Mouse (Mus musculus) hindbrain, embryonic 10.5 days (tissue): ENCODE measurements around the gene Bcar3. TPM values are rescaled to one million over a fixed set of nuclear protein-coding genes. Genes with fewer than 3 reads are reported as not detected.

Experiments used
- DNase-seq: peaks from one replicate; pipeline ENCODE4 v3.0.0-alpha.2; 2017; ENCODE audit warnings: low spot score
- H3K27ac ChIP-seq: fragments of 300-500 bp; sonication (generic); 2 replicates; pipeline ENCODE4 v1.5.1; 2016; ENCODE audit warnings: mild to moderate bottlenecking, moderate library complexity
- H3K27me3 ChIP-seq: fragments of 300-500 bp; sonication (generic); 2 replicates; pipeline ENCODE4 v1.6.1; 2016; ENCODE audit warnings: mild to moderate bottlenecking; ENCODE audit not compliant: poor library complexity, insufficient read depth, severe bottlenecking
- H3K36me3 ChIP-seq: fragments of 300-500 bp; sonication (generic); 2 replicates; pipeline ENCODE4 v1.6.1; 2016; ENCODE audit warnings: mild to moderate bottlenecking, moderate library complexity
- H3K4me1 ChIP-seq: fragments of 300-500 bp; sonication (generic); replicated peaks from 2 replicates; pipeline ENCODE4 v1.6.1; 2016; ENCODE audit warnings: mild to moderate bottlenecking
- H3K4me3 ChIP-seq: fragments of 300-500 bp; sonication (generic); 2 replicates; pipeline ENCODE4 v1.5.1; 2016; ENCODE audit warnings: mild to moderate bottlenecking, moderate library complexity
- H3K9me3 ChIP-seq: fragments of 300-500 bp; sonication (generic); 2 replicates; pipeline ENCODE4 v1.6.1; 2016; ENCODE audit warnings: mild to moderate bottlenecking, moderate library complexity
- WGBS: fragments of 180-500 bp; shearing (Covaris S2); methylation state at CpG from one replicate; pipeline ENCODE4 v1.1.7; 2016; 5-methylcytosine and 5-hydroxymethylcytosine counted together
- polyA plus RNA-seq: library from polyadenylated mRNA; unstranded; fragments of >200 nt; fragmentation: Nextera tagmentation; extraction: Ambion mirVana; gene quantifications from 2 replicates; pipeline ENCODE4 v1.2.1, GENCODE M21; 2016

The Bcar3 gene
- polyA plus RNA-seq, 1 experiment from 2014 or later = 10.5 TPM

DNA sequence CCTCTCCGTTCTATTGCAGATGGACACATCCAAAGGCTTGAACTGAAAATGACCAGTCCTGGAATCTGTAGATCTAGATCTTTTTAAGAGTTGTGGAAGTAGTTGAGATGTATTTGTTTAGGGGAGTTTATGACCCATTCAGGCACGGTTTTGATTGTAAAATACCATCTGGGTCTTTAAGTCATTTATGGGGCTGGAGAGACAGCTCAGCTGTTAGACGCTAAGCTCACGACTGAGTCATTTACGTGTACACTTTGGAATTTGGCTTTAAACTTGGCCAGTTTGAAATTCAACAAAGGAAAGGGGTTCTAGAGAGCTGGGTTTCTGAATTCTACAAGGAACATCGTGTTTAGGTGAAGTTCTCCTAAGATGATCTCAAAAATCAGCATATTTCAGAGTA lies 200.8 kb downstream of the Bcar3 start:
- Histone ChIP-seq H3K4me3 (no peak overlapping the region), H3K36me3 (no peaks in the 10 kb centered on the region), H3K27ac (no peak overlapping the region), H3K9me3 (no peaks in the 10 kb centered on the region), H3K4me1 (peaks cover 27% of the 10 kb centered on the region), H3K27me3 (no peaks in the 10 kb centered on the region)
- 92% methylated on average over 6 of the region's 6 CpGs for WGBS
- no peak for DNase-seq

DNA sequence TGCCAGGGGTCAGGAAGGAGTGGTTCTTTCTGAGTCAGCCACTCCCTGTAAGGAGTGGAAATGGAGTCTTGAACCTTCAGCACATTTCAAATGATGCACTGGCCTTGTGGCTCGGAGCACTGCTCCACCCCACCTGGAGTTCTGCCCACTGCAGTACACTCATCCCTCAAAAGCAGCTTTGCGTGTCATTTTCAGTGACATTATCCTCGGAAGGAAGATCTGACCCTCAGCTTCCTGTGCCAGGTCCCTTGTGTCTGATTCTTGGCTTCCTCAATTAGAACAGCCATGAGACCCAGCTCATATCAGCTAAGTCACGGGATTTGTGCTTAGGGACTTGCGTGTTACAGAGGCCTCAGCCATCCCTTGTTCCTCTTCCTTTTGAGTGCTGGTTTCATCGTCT lies 203.9 kb downstream of the Bcar3 start:
- Histone ChIP-seq H3K9me3 (no peaks in the 10 kb centered on the region), H3K27ac (no peak overlapping the region), H3K4me1 (peaks cover 28% of the 10 kb centered on the region), H3K27me3 (no peaks in the 10 kb centered on the region), H3K36me3 (no peaks in the 10 kb centered on the region), H3K4me3 (no peak overlapping the region)
- 88% methylated on average over 6 of the region's 6 CpGs for WGBS
- no peak for DNase-seq

DNA sequence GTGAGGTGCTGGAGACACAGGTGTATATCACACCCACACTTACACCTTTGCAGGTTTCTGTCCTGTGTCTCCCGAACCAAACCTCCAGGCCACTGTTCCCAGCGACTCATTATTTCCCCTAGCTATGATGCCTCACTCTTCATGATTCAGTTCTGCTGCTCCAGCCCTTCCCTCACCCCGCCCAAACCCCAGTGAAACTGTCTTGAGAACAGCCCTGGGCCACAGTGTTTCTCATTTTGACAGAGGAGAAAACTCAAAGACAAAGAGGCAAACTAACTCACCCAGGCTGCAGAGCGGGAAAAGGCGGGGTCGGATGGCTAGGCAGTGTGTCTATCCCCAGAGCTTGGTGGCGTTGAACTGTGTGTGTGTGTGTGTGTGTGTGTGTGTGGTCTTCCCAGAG lies 204.6 kb downstream of the Bcar3 start:
- no peaks in the 10 kb centered on the region for H3K36me3 ChIP-seq
- H3K4me1 ChIP-seq = peaks cover 33% of the 10 kb centered on the region
- H3K27me3 ChIP-seq = no peaks in the 10 kb centered on the region
- H3K27ac ChIP-seq = 0 out of 2 replicates have a peak overlapping the region, but pooled peaks have one; percentile 12
- no peak for DNase-seq
- WGBS = 86% methylated on average over 7 of the region's 7 CpGs
- no peaks in the 10 kb centered on the region for H3K9me3 ChIP-seq
- no peak overlapping the region for H3K4me3 ChIP-seq

DNA sequence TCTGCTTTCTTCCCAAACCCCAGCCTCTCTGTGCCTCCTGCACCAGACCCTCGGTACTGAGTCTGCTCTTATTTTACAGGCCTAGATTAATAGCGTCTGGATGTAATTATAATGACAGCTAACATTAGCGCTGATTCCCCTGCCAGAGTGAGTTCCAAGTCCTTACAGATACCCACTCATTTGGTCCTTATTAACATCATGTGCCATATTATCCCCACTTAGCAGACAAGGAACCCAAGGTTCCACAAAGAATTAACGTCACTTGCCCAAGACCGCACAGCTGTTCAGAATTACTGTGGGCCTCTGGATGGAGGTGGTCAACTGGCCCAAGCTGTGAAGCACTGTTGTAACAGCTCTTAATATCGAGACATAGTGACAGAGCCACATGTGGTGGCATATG lies 205.7 kb downstream of the Bcar3 start:
- H3K4me3 ChIP-seq = no peak overlapping the region
- DNase-seq = no peak
- WGBS = 77% methylated on average over 6 of the region's 6 CpGs
- H3K36me3 ChIP-seq = no peaks in the 10 kb centered on the region
- no peaks in the 10 kb centered on the region for H3K9me3 ChIP-seq
- H3K27ac ChIP-seq = no peak overlapping the region
- no peaks in the 10 kb centered on the region for H3K27me3 ChIP-seq
- H3K4me1 ChIP-seq = peaks cover 36% of the 10 kb centered on the region

DNA sequence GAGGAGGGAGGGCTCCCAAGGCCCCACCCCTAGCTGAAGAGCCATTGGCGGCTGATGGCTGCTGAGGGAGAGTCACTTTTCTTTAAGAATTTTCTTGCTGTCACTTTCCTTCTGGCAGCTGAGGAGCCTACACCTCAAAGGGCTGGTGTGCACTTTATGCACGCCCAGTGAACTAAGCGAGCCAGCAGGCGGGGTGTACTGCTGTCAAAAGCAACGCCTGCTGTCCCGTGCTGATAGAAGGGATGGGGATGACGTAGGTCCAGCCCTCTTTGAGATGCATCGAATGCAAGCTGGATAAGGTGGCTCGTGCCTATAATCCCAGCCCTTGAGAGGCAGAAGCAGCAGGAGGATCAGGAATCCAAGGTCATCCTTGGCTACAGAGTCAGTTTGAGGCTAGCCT lies 207.0 kb downstream of the Bcar3 start:
- Histone ChIP-seq H3K27me3 (no peaks in the 10 kb centered on the region), H3K9me3 (no peaks in the 10 kb centered on the region), H3K36me3 (no peaks in the 10 kb centered on the region), H3K27ac (no peak overlapping the region), H3K4me3 (no peak overlapping the region), H3K4me1 (peaks cover 37% of the 10 kb centered on the region)
- 86% methylated on average over 9 of the region's 9 CpGs for WGBS
- DNase-seq = no peak

DNA sequence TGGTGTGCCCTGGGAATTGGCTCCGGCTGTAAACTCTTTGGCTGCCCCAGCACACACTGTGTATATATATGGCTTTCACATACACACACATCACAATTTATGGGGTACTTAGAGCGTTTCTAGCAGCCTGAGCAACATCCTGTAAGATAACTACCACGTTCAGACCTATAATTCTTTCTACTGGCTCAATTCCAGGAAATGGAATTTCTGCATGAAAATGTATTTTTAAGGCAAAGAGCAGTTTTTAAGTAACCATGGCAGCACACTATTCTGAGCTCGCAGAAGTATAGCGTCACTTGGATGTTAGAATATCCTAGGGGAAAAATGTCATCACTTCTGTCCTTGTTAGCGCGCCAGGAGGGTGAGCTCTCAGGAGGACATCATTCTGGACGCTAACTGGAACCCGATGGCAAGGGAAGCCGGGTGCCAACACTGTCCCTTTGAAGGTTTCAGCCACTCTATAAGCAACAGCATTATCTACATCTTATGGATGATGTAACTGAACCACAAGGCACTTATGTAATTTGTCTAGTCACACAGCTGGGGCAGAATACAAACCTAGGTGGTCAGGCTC lies 212.5 kb downstream of the Bcar3 start:
- WGBS = 90% methylated on average over 10 of the region's 10 CpGs
- H3K4me3 ChIP-seq = no peak overlapping the region

DNA sequence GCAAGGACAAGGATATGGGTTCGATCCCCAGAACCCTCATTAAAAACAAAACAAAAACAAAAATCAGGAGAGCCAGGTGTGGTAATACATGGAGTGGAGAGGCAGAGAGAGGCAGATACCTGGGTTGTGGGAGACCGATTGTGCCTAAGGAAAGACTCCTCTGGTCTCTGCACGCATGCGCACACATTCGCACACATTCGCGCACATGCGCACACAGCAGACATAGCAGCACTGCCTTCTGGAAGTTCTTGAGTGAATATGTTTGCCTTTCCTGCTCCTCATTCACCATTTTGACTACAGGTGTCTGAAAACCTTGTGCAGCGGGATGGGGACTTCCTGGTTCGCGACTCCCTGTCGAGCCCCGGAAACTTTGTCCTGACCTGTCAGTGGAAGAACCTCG lies 213.9 kb downstream of the Bcar3 start:
- Histone ChIP-seq H3K36me3 (peaks cover 21% of the 10 kb centered on the region), H3K9me3 (no peaks in the 10 kb centered on the region), H3K27me3 (no peaks in the 10 kb centered on the region), H3K4me1 (peaks cover 27% of the 10 kb centered on the region), H3K4me3 (no peak overlapping the region), H3K27ac (no peak overlapping the region)
- DNase-seq = no peak
- 95% methylated on average over 14 of the region's 14 CpGs for WGBS

More for the DNA sequence above, 212.5 kb downstream of the Bcar3 start:
- peaks cover 9% of the 10 kb centered on the region; the same call in 1 of the 2 replicates for H3K36me3 ChIP-seq
- no peak overlapping the region for H3K27ac ChIP-seq
- H3K9me3 ChIP-seq = no peaks in the 10 kb centered on the region
- no peaks in the 10 kb centered on the region for H3K27me3 ChIP-seq
- H3K4me1 ChIP-seq = peaks cover 34% of the 10 kb centered on the region
- no peak for DNase-seq

DNA sequence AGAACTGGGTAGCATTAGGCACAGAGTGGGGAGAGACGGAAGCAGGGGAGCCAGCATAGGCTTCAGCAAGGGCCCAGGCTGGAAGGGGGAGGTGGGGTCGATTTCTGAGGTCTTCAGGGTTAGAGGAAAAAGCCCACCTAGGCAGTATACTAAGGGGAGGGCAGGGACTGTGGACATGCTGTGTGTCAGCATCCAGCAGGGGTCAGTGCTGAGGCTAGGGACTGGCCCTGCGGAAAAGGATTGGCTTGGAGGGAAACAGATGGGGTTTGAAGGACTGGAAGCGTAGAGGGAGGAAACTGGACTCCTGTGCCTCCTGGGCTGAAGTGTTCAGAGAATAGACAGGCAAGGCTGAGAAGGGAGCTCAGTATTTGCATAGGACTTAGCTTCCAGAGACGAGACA lies 215.1 kb downstream of the Bcar3 start:
- DNase-seq = peak; percentile 71
- Histone ChIP-seq H3K4me3 (no peak overlapping the region), H3K27me3 (no peaks in the 10 kb centered on the region), H3K27ac (peak overlapping the region; percentile 54; the same call in 1 of the 2 replicates), H3K36me3 (peaks cover 24% of the 10 kb centered on the region), H3K9me3 (no peaks in the 10 kb centered on the region), H3K4me1 (peaks cover 22% of the 10 kb centered on the region)
- WGBS = 44% methylated on average over 5 of the region's 5 CpGs

DNA sequence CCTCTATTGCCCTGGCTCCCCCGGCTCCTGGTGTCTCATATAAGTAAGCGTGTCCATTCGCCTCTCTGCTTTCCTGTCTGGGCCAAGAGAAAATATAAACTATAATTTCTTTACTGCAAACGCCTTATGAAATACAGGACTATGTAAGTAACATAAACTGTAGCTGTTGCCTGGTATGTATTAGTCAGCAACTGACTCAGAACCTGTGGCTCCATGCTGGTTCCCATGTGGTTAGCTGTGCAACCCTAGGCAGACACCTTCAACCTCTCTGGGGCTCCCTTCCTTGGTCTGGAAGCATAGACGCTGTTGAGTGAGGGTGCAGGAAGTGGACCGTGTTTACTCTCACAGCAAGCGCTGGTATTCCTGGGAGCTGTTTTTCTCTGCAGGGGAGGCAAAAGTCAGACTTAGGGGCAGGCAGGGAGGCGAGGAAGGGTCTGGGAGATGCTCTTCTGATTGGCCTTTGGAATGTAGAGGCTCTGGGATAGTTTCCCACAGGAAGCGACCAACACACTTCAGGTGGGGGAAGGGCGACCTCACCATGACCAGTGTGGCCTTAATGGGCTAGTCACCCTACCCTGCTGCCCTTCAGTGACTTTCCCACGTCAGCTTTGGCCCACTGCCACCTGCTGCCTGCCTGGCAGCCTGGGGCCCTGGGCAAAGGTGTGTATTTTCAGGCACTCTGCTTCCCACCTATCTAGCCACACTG lies 215.8 kb downstream of the Bcar3 start:
- H3K27me3 ChIP-seq = no peaks in the 10 kb centered on the region
- DNase-seq = no peak
- no peaks in the 10 kb centered on the region for H3K9me3 ChIP-seq
- H3K4me1 ChIP-seq = peaks cover 19% of the 10 kb centered on the region
- no peak overlapping the region for H3K4me3 ChIP-seq
- peaks cover 24% of the 10 kb centered on the region for H3K36me3 ChIP-seq
- H3K27ac ChIP-seq = peak overlapping the region; percentile 54; the same call in 1 of the 2 replicates
- WGBS = 68% methylated on average over 11 of the region's 11 CpGs

DNA sequence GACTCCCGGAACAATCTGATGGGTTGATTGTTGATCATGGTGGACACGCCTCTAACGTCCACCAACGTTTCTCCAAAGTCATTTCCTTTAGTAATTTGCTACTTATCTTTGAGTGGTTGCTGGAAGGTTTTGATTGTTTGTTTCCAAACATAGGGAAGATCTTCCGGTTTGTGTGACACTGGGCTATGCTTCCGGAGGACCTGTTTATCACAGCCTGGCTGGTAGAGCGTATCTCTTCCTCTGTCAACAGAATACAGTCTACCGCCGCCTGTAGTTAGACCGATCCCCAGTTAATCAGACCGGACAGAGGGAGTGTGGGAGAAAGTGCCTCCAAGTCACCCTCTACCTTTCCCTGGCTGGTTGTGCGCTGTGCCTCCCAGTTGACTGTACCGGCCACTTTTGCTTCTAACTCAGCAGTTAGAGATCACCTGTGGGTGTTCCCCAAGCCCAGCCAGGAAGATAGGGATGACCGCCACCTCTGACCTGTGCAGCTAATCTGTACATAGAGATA lies 216.4 kb downstream of the Bcar3 start:
- WGBS = 89% methylated on average over 14 of the region's 14 CpGs

DNA sequence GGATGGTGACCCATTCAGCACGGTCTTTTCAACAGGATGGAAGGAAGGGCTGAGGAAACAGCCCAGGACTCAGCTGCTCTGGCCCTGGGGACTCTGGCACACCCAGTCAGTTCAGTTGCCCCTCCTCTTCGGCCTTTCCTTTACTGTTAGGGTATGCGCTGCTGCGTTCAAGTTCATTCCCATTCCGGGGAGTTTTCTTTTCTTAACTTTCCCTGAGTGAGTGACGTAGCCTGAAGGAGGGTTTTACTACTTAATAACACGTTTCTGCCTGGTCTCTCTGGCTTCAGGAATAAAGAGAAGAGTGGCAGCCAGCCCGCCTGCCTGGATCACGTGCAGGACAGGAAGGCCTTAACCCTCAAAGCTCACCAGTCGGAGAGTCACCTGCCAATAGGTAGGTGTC lies 217.0 kb downstream of the Bcar3 start:
- no peak for DNase-seq
- whole genome bisulfite sequencing = 84% methylated on average over 10 of the region's 10 CpGs
- no peak overlapping the region for H3K4me3 ChIP-seq

More for the DNA sequence above, 216.4 kb downstream of the Bcar3 start:
- Histone ChIP-seq H3K9me3 (no peaks in the 10 kb centered on the region), H3K4me3 (no peak overlapping the region), H3K27ac (peak overlapping the region; percentile 54), H3K4me1 (peaks cover 18% of the 10 kb centered on the region), H3K27me3 (no peaks in the 10 kb centered on the region), H3K36me3 (peaks cover 27% of the 10 kb centered on the region)
- no peak for DNase-seq

DNA sequence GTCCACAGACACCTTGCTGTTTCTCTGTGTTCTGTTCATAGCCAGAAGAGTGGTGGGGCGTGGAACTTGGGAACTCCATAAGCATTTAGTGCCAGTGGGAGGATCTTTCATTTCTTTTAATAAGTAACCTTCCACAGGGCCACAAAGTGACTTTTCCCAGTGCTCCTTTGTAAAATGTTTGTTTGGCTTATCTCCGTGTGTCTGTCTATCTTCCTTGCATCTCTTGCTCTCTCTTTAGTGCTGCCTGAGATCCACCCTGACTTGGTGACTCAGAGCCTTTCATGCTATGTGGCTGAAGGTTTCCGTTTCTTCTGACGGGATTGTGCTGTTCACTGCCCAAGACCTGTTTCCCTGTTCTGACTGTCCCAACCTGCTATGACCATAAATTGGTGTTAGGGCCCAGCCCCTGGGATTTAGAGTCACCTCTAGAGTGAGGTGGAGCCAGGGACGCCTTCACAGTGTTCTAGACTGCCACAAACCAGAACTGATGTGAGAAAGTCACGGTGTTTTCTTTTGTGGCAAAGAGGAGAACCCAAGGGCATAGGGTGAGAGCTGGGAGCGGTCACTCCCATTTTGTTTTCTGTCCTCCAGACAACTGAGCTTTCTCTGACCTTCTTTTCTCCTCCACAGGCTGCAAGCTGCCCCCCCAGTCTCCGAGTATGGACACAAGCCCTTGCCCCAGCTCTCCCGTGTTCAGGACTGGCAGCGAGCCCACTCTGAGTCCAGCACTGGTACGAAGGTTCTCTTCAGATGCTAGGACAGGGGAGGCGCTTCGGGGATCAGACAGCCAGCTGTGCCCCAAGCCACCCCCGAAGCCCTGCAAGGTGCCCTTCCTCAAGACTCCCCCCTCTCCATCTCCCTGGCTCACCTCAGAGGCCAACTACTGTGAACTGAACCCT lies 218.0 kb downstream of the Bcar3 start:
- Histone ChIP-seq H3K36me3 (peaks cover 31% of the 10 kb centered on the region), H3K4me3 (no peak overlapping the region), H3K27me3 (no peaks in the 10 kb centered on the region), H3K9me3 (no peaks in the 10 kb centered on the region), H3K27ac (no peak overlapping the region), H3K4me1 (peaks cover 28% of the 10 kb centered on the region)
- WGBS = 89% methylated on average over 14 of the region's 14 CpGs
- DNase-seq = no peak

More for the DNA sequence above, 217.0 kb downstream of the Bcar3 start:
- Histone ChIP-seq H3K9me3 (no peaks in the 10 kb centered on the region), H3K36me3 (peaks cover 31% of the 10 kb centered on the region), H3K27ac (no peak overlapping the region), H3K27me3 (no peaks in the 10 kb centered on the region), H3K4me1 (peaks cover 24% of the 10 kb centered on the region)
